In the genomic region with DNA sequence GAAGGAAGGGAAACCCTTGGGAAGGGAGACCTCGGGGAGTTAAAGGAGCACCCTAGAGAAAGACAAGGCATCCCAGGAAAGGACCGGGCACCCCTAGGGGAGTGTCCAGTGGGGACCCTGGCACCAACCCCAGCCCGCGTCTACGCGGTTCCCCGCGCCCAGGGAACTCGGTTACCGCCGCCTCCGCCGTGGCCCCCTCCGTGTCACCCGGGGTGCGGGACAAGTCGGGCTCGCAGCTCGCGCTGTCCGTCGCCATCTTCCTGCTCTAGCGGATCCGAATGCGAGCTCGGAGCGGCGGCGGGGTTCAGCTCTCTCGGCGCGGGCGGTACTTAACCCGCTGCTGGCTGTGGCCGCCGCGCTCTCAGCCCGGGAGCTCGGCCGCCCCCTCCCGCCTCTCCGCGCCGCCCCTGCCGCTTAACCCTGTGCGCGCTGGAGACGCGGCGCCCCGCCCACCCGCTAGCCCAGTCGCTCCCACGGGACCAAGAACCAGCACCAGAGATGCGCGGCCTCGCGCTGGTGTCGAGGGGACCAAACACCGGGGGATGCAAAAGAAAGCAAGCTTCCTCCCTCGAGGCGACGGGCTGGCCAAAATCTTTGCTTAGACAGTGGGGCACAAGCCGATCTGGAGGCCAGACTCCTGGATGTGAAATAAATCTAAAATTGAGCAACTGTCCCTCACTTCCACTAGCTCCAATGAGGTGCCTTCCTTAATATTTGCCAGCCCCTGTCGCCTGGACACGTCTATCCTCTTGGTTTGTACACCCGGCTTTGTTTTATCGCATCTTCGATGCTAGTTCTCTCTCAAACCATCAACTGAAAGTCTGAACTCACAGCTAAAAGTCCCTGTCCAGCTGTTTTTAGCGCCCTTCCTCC, we compare ENCODE assay signal across 8 mouse cellular contexts. TPM values are rescaled to one million over a fixed set of nuclear protein-coding genes. Genes with fewer than 3 reads are reported as not detected.
DNase-seq lines count a peak whose midpoint lies in the region; ATAC-seq lines count a peak whose summit lies in the region.

A gene (minus strand): TSS at position 364 of the 873 bp plus-strand sequence.

- peaks cover 6% of the 10 kb centered on the region for H3K4me1 ChIP-seq in erythroblast, embryonic 14.5 days (ENCODE audit: control insufficient read depth)
- H3K4me1 ChIP-seq in embryonic facial prominence, embryonic 10.5 days: peaks cover 19% of the 10 kb centered on the region
- H3K4me1 ChIP-seq in limb, embryonic 10.5 days: peaks cover 38% of the 10 kb centered on the region
- H3K4me1 ChIP-seq in midbrain, embryonic 12.5 days: peaks cover 11% of the 10 kb centered on the region
- H3K4me1 ChIP-seq in stomach, embryonic 15.5 days: no peaks in the 10 kb centered on the region

- 1% methylated on average over 70 of the region's 70 CpGs for WGBS in embryonic facial prominence, embryonic 10.5 days
- WGBS in limb, embryonic 10.5 days: 1% methylated on average over 68 of the region's 70 CpGs
- under 1% methylated on average over 69 of the region's 70 CpGs for WGBS in midbrain, embryonic 12.5 days
- 2% methylated on average over 70 of the region's 70 CpGs for WGBS in stomach, embryonic 15.5 days

- no peak for ATAC-seq in erythroblast, adult 5-6 weeks (replicated peaks; ENCODE audit: low FRiP score, poor library complexity, severe bottlenecking)
- ATAC-seq in midbrain, embryonic 12.5 days (ENCODE audit: low FRiP score, low read depth): peak; percentile 96
- ATAC-seq in stomach, embryonic 15.5 days (ENCODE audit: insufficient read depth, low FRiP score, low read depth): peak; percentile 92

- peaks cover 2% of the 10 kb centered on the region; the same call in 1 of the 2 replicates for H3K9me3 ChIP-seq in erythroblast, embryonic 14.5 days (ENCODE audit: control insufficient read depth, low read length)
- H3K9me3 ChIP-seq in embryonic facial prominence, embryonic 10.5 days: no peaks in the 10 kb centered on the region
- no peaks in the 10 kb centered on the region for H3K9me3 ChIP-seq in limb, embryonic 10.5 days (replicated peaks)
- H3K9me3 ChIP-seq in midbrain, embryonic 12.5 days: no peaks in the 10 kb centered on the region
- H3K9me3 ChIP-seq in stomach, embryonic 15.5 days: no peaks in the 10 kb centered on the region

- peaks cover 50% of the 10 kb centered on the region for H3K27me3 ChIP-seq in erythroblast, embryonic 14.5 days (ENCODE audit: control insufficient read depth)
- peaks cover 20% of the 10 kb centered on the region for H3K27me3 ChIP-seq in embryonic facial prominence, embryonic 10.5 days (replicated peaks; ENCODE audit: low read depth, poor library complexity, severe bottlenecking)
- no peaks in the 10 kb centered on the region for H3K27me3 ChIP-seq in limb, embryonic 10.5 days (ENCODE audit: low read depth, poor library complexity, severe bottlenecking)
- 0 out of 2 replicates have a peak, but pooled peaks cover 8% of the 10 kb centered on the region for H3K27me3 ChIP-seq in midbrain, embryonic 12.5 days
- no peaks in the 10 kb centered on the region for H3K27me3 ChIP-seq in stomach, embryonic 15.5 days (replicated peaks)

- peak; percentile 86 for DNase-seq in embryonic facial prominence, embryonic 10.5 days (ENCODE audit: low spot score)
- peak; percentile 94 for DNase-seq in heart, adult 11 months
- peak; percentile 52 for DNase-seq in kidney, adult 11 months
- DNase-seq in limb, embryonic 10.5 days (ENCODE audit: low spot score): peak; percentile 86

- peak within 1 kb of the TSS; percentile 88 for H3K27ac ChIP-seq in embryonic facial prominence, embryonic 10.5 days (replicated peaks)
- peak within 1 kb of the TSS; percentile 91 for H3K27ac ChIP-seq in limb, embryonic 10.5 days
- peak within 1 kb of the TSS; percentile 70 for H3K27ac ChIP-seq in midbrain, embryonic 12.5 days (replicated peaks)
- no peak within 1 kb of the TSS for H3K27ac ChIP-seq in stomach, embryonic 15.5 days

- H3K9ac ChIP-seq in midbrain, embryonic 12.5 days (replicated peaks): peak within 1 kb of the TSS; percentile 74
- H3K9ac ChIP-seq in stomach, embryonic 15.5 days: peak within 1 kb of the TSS; percentile 65

- no peaks in the 10 kb centered on the region for H3K36me3 ChIP-seq in erythroblast, embryonic 14.5 days (ENCODE audit: control insufficient read depth)
- H3K36me3 ChIP-seq in embryonic facial prominence, embryonic 10.5 days (replicated peaks): no peaks in the 10 kb centered on the region
- no peaks in the 10 kb centered on the region for H3K36me3 ChIP-seq in limb, embryonic 10.5 days
- H3K36me3 ChIP-seq in midbrain, embryonic 12.5 days: no peaks in the 10 kb centered on the region
- no peaks in the 10 kb centered on the region for H3K36me3 ChIP-seq in stomach, embryonic 15.5 days

- peak within 1 kb of the TSS; percentile 60 for H3K4me3 ChIP-seq in erythroblast, embryonic 14.5 days (replicated peaks)
- H3K4me3 ChIP-seq in embryonic facial prominence, embryonic 10.5 days: peak within 1 kb of the TSS; percentile 86
- H3K4me3 ChIP-seq in limb, embryonic 10.5 days: peak within 1 kb of the TSS; percentile 88
- peak within 1 kb of the TSS; percentile 68 for H3K4me3 ChIP-seq in midbrain, embryonic 12.5 days
- peak within 1 kb of the TSS; percentile 79 for H3K4me3 ChIP-seq in stomach, embryonic 15.5 days (replicated peaks)

- H3K4me2 ChIP-seq in midbrain, embryonic 12.5 days (replicated peaks): peak within 1 kb of the TSS; percentile 85
- peak within 1 kb of the TSS; percentile 93 for H3K4me2 ChIP-seq in stomach, embryonic 15.5 days

RNA-seq across cellular contexts. Expression of the gene that starts here (rescaled TPM):
- polyA plus RNA-seq in erythroblast, embryonic 14.5 days (2012): 0.01 TPM in 1 of 2 replicates, not detected in the other
- not detected in 2 replicates for total RNA-seq in erythroblast, adult 5-6 weeks (2015; ENCODE audit: low replicate concordance)
- total RNA-seq in erythroblast, adult 5-6 weeks (2017; ENCODE audit: low replicate concordance): not detected in 2 replicates
- polyA plus RNA-seq in embryonic facial prominence, embryonic 10.5 days (2016; fragmentation: Nextera tagmentation; extraction: Ambion mirVana): 10.9 and 14.9 TPM in 2 replicates
- 16.0 and 20.2 TPM in 2 replicates for polyA plus RNA-seq in limb, embryonic 10.5 days (2016; fragmentation: Nextera tagmentation; extraction: Ambion mirVana)
- polyA plus RNA-seq in midbrain, embryonic 12.5 days (2016; fragmentation: Nextera tagmentation; extraction: Ambion mirVana): 21.9 and 27.8 TPM in 2 replicates
- polyA plus RNA-seq in stomach, embryonic 15.5 days (2015; fragmentation: Nextera tagmentation; extraction: Ambion mirVana): 14.5 and 15.4 TPM in 2 replicates

Comparison
In these comparisons a context has a peak if more than half of its experiments do, and no peak if none do; other contexts are left out.
1. RNA of the gene that starts here (polyA plus RNA-seq): 21.9 to 27.8 TPM in midbrain, embryonic 12.5 days, 16.0 to 20.2 TPM in limb, embryonic 10.5 days, 10.9 to 14.9 TPM in embryonic facial prominence, embryonic 10.5 days and 14.5 to 15.4 TPM in stomach, embryonic 15.5 days; 0.01 TPM in erythroblast, embryonic 14.5 days; every median in the first group is over 10 times any median in the second.
2. Peak in every context shown above with its lines, with median percentiles within 50 percentile points of each other: H3K4me3 ChIP-seq and DNase-seq.